Mouse (Mus musculus) limb, embryonic 10.5 days (tissue): ENCODE results near the gene Atg7. TPM values are rescaled to one million over a fixed set of nuclear protein-coding genes. Genes with fewer than 3 reads are reported as not detected.

Experiments
- DNase-seq: peaks from one replicate; pipeline ENCODE4 v3.0.0-alpha.2; 2017; ENCODE audit warnings: low spot score
- H3K27ac ChIP-seq: fragments of 300-500 bp; sonication (generic); 2 replicates; pipeline ENCODE4 v1.5.1; 2016; ENCODE audit warnings: mild to moderate bottlenecking
- H3K27me3 ChIP-seq: fragments of 300-500 bp; sonication (generic); 2 replicates; pipeline ENCODE4 v1.6.1; 2016; ENCODE audit warnings: low read depth, mild to moderate bottlenecking; ENCODE audit not compliant: poor library complexity, severe bottlenecking
- H3K36me3 ChIP-seq: fragments of 300-500 bp; sonication (generic); 2 replicates; pipeline ENCODE4 v1.6.1; 2016; ENCODE audit warnings: mild to moderate bottlenecking, moderate library complexity
- H3K4me1 ChIP-seq: fragments of 300-500 bp; sonication (generic); 2 replicates; pipeline ENCODE4 v1.6.1; 2016
- H3K4me3 ChIP-seq: fragments of 300-500 bp; sonication (generic); 2 replicates; pipeline ENCODE4 v1.5.1; 2016; ENCODE audit warnings: mild to moderate bottlenecking, moderate library complexity
- H3K9me3 ChIP-seq: fragments of 300-500 bp; sonication (generic); replicated peaks from 2 replicates; pipeline ENCODE4 v1.6.1; 2016; ENCODE audit warnings: mild to moderate bottlenecking
- WGBS: fragments of 180-500 bp; shearing (Covaris S2); methylation state at CpG from one replicate; pipeline ENCODE4 v1.1.7; 2016; 5-methylcytosine and 5-hydroxymethylcytosine counted together
- polyA plus RNA-seq: library from polyadenylated mRNA; unstranded; fragments of >200 nt; fragmentation: Nextera tagmentation; extraction: Ambion mirVana; gene quantifications from 2 replicates; pipeline ENCODE4 v1.2.1, GENCODE M21; 2016

Atg7 gene
- polyA plus RNA-seq, 1 experiment from 2014 or later: 21.0 TPM

DNA sequence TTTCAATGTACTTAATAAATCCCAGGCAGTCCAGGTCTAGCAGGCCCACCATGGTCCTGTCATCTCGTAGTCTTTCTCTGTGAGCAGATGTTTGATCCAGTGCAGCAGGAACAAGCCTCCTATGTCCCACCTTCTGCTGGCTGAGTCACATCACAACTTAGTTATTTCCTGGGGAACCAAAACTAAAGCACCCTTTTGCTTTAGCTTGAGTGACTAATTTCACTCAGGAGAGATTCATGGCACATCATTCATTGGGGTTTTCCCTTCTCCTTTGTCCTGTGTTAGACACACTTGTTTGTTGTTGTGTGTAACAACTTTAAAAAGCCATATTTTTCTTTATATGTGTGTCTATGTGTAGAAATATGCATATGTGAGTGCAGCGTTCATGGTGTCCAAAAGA, 200.0 kb downstream of the Atg7 start:
- WGBS: 90% methylated on average over 2 of the region's 2 CpGs
- H3K36me3 ChIP-seq: no peaks in the 10 kb centered on the region
- DNase-seq: no peak
- H3K4me3 ChIP-seq: no peak overlapping the region
- H3K27me3 ChIP-seq: no peaks in the 10 kb centered on the region
- H3K27ac ChIP-seq: no peak overlapping the region
- no peaks in the 10 kb centered on the region for H3K9me3 ChIP-seq
- peaks cover 64% of the 10 kb centered on the region for H3K4me1 ChIP-seq

DNA sequence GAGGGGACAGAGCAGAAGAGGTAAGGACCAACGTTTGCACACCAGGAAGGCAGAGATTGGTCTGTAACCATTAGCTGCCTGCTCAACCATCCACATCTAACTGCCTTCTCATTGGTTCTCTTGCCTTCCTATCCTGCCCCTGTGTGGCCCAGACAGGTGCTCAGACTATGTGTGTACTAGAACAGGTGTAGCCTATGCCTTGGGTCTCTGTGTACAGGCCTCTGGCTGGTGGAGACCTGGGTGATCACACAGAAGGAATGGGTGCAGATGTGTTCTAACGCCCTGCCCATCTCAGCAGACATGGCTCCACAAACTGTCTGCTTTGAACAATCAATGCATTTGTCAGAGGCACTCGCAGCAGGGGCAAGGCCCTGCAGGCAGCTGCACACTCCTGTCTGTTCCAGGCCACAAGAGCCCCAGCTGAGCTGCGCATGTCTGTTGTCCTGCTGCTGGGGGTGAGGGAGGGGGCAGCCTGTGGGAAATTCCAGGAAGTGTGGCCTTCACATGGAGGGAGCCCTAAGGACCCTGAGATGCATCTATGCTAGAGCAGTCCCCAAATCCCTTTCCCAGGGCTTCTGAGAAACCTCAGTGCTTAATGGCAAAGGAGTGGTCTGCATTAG, 203.4 kb downstream of the Atg7 start:
- Histone ChIP-seq H3K4me1 (peaks cover 72% of the 10 kb centered on the region), H3K27me3 (no peaks in the 10 kb centered on the region), H3K36me3 (no peaks in the 10 kb centered on the region), H3K4me3 (no peak overlapping the region), H3K27ac (peak overlapping the region; percentile 3; the same call in 1 of the 2 replicates), H3K9me3 (no peaks in the 10 kb centered on the region)
- no peak for DNase-seq
- WGBS: 32% methylated on average over 4 of the region's 4 CpGs

DNA sequence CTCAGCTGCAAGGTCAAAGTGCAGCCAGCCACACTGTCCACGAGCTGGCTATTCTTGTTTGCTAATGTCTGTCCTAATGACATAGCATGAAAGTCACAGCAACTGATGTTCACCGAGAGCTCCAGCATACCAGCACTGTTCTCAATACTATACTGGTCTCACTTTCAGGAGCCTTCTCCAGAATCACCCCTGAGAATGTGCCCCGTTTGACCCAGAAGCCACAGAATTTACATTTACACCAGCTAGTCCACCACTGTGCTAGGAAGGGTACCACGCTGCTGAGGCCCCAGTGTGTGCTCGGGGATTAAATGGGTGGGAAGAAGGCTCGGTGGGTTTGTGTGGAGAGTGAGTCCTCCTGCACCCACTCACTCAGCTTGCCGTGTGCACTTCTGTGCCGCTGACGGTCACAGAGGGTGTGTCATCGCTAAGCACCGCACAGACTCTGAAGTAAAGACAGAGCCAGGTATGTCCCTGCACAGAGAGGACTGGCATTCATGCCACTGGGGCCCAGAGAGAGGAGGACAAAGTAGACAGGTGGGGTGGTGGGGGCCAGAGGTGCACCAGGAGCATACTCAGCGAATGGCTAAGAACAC, 204.8 kb downstream of the Atg7 start:
- Histone ChIP-seq H3K27ac (peak overlapping the region; percentile 32), H3K4me3 (no peak overlapping the region), H3K27me3 (no peaks in the 10 kb centered on the region), H3K4me1 (peaks cover 72% of the 10 kb centered on the region), H3K9me3 (no peaks in the 10 kb centered on the region), H3K36me3 (no peaks in the 10 kb centered on the region)
- DNase-seq: no peak
- 84% methylated on average over 12 of the region's 12 CpGs for WGBS

DNA sequence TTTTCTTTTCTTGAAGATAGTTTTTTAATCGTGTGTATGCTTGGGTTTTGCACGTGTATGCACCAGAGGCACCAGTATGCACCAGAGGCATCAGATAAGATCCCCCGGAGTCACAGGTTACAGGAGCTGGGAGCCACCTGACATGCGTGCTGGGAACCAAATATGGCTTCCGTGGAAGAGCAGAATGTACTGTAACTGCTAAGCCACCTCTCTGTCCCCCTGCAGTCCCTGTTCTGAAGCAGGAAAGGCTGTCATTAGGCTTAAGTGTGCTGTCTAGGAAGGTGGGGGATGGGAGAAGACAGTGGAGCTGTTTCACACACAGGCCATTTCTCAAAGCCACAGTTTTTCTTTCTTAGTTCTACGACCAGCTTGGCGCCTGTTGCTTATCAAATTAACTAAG, 205.9 kb downstream of the Atg7 start:
- no peak overlapping the region for H3K4me3 ChIP-seq
- H3K9me3 ChIP-seq: no peaks in the 10 kb centered on the region
- 59% methylated on average over 7 of the region's 7 CpGs for WGBS

DNA sequence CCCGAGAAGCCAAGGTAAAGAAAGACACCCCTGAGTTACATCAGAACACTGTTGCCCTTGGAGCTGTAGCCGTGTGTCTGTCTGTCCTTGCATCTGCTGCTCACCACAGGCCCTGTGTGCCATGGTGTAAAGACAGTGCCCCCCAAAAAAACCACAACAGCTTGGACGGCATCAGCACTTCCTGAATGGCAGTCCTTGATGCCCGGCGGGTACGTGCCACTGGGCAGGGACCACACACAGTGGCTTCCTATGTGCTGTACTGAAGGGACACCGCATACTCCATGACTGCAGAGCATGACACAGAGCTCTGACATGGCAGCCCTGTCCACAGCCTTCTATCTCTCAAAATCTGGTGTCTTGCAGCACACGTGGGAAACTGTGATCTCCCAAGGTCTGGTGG, 206.9 kb downstream of the Atg7 start:
- Histone ChIP-seq H3K36me3 (no peaks in the 10 kb centered on the region), H3K27me3 (no peaks in the 10 kb centered on the region), H3K27ac (peak overlapping the region; percentile 77), H3K4me3 (no peak overlapping the region), H3K4me1 (peaks cover 92% of the 10 kb centered on the region), H3K9me3 (no peaks in the 10 kb centered on the region)
- DNase-seq: no peak
- 89% methylated on average over 8 of the region's 8 CpGs for WGBS

More for the DNA sequence above, 205.9 kb downstream of the Atg7 start:
- H3K4me1 ChIP-seq: peaks cover 82% of the 10 kb centered on the region
- H3K27me3 ChIP-seq: no peaks in the 10 kb centered on the region
- no peaks in the 10 kb centered on the region for H3K36me3 ChIP-seq
- H3K27ac ChIP-seq: peak overlapping the region; percentile 77; the same call in 1 of the 2 replicates
- no peak for DNase-seq

DNA sequence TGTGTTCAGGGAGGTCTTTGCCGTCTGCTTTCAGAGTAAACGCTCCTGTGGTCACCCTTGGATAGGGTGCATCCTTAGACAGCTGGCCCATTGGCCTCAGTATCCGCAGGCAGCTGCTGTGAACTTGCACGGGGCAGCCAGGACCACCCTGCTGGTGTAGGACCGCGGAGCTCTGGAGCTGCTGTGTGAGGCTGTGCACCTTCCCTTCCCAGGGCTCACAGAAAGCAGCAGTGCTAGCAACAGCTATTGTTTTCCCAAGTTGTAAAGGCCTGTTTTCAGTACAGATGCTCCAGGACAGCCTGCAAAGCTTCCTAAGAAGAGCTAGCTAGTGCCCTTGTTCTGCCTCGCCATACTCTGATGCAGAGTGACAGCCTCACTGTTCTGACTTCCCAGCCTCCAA, 208.8 kb downstream of the Atg7 start:
- H3K27ac ChIP-seq: peak overlapping the region; percentile 77
- H3K4me3 ChIP-seq: no peak overlapping the region
- no peaks in the 10 kb centered on the region for H3K9me3 ChIP-seq
- peaks cover 99% of the 10 kb centered on the region for H3K4me1 ChIP-seq
- WGBS: 64% methylated on average over 7 of the region's 7 CpGs
- DNase-seq: no peak
- no peaks in the 10 kb centered on the region for H3K27me3 ChIP-seq
- no peaks in the 10 kb centered on the region for H3K36me3 ChIP-seq

DNA sequence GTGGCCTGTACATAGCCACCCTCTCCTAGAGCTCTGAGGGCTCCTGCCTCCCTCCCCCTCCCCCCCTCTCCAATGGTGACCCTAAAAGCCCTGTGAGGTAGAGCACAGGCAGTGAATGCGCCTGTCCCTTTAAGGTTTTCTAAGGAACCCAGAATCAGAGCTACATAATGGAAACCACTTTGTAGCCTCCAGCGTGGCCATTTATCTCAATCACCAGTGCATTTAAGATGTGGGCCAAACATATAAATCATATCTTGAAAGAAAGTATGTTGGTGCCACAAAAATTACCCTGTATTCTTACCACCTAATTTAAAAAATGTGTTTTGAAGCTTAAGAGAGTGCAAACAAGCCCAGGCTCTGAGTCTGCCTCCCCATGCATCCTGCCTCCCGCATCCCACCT, 209.8 kb downstream of the Atg7 start:
- 20% methylated on average over 3 of the region's 3 CpGs for WGBS
- Histone ChIP-seq H3K27me3 (no peaks in the 10 kb centered on the region), H3K4me3 (no peak overlapping the region), H3K9me3 (no peaks in the 10 kb centered on the region), H3K27ac (peak overlapping the region; percentile 77), H3K36me3 (no peaks in the 10 kb centered on the region), H3K4me1 (peaks cover 97% of the 10 kb centered on the region)
- no peak for DNase-seq

DNA sequence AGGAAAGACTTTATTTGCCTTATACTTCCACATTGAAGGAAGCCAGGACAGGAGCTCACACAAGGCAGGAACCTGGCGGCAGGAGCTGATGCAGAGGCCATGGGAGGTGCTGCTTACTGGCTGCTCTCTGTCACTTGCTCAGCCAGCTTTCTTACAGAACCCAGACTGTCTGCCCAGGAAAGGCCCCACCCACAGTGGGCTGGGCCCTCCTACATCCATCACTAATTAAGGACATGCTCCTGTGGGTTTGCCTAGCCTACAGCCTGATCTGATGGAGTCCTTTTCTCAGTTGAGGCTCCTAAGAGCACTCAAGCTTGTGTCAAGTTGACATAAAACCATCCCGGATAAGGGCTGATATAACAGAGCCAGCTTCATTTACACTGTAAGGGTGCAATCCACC, 211.5 kb downstream of the Atg7 start:
- Histone ChIP-seq H3K27ac (peak overlapping the region; percentile 77; the same call in 1 of the 2 replicates), H3K9me3 (no peaks in the 10 kb centered on the region), H3K4me3 (no peak overlapping the region), H3K27me3 (no peaks in the 10 kb centered on the region), H3K4me1 (peaks cover 84% of the 10 kb centered on the region), H3K36me3 (peaks cover 12% of the 10 kb centered on the region)
- WGBS: 54% methylated on average over 2 of the region's 2 CpGs
- DNase-seq: no peak

DNA sequence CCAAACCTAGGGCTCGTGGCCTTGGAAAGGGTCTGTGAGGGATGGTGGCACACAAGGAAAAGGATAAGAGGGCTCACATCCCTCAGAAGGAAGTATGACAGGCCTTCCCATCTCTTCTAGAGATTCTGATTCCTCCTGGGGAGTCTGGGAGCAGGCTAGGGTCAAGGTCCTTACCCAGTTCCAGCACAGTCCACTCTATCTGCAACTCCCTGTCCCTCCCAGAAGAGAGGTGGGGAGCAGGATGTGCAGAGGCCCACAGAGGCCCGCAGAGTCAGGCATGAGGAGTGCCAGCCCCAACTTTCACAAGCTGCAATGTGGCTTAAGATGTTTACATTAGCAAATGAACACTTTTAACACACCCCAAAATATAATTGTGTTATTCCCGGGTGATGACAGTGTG, 212.7 kb downstream of the Atg7 start:
- H3K27ac ChIP-seq: peak overlapping the region; percentile 63

DNA sequence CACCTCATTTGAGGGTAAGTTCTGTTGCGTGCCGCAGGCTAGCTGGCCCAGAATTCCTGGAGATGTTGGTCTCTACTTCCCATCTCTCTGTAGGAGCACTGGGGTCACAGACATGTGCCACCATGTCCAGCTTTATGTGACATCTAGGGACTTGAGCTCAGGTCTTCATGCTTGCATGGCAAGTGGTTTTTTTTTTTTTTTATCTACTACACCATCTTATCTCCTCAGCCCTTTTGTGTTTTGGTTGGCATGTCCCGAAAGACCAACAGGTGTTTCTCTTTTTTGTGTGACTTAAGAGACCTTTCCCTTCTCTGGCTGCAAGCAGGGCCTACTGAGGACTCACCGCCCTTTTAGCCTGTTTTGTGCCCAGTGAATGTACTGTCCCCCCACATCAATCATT, 213.6 kb downstream of the Atg7 start:
- H3K4me3 ChIP-seq: no peak overlapping the region
- peaks cover 64% of the 10 kb centered on the region for H3K4me1 ChIP-seq
- 75% methylated on average over 4 of the region's 4 CpGs for WGBS
- no peak for DNase-seq
- peak overlapping the region; percentile 63; the same call in 1 of the 2 replicates for H3K27ac ChIP-seq
- peaks cover 32% of the 10 kb centered on the region for H3K36me3 ChIP-seq
- no peaks in the 10 kb centered on the region for H3K9me3 ChIP-seq
- no peaks in the 10 kb centered on the region for H3K27me3 ChIP-seq

More for the DNA sequence above, 212.7 kb downstream of the Atg7 start:
- WGBS: 65% methylated on average over 3 of the region's 3 CpGs
- DNase-seq: no peak
- H3K4me1 ChIP-seq: peaks cover 72% of the 10 kb centered on the region
- no peak overlapping the region for H3K4me3 ChIP-seq
- no peaks in the 10 kb centered on the region for H3K9me3 ChIP-seq
- no peaks in the 10 kb centered on the region for H3K27me3 ChIP-seq
- H3K36me3 ChIP-seq: peaks cover 23% of the 10 kb centered on the region

DNA sequence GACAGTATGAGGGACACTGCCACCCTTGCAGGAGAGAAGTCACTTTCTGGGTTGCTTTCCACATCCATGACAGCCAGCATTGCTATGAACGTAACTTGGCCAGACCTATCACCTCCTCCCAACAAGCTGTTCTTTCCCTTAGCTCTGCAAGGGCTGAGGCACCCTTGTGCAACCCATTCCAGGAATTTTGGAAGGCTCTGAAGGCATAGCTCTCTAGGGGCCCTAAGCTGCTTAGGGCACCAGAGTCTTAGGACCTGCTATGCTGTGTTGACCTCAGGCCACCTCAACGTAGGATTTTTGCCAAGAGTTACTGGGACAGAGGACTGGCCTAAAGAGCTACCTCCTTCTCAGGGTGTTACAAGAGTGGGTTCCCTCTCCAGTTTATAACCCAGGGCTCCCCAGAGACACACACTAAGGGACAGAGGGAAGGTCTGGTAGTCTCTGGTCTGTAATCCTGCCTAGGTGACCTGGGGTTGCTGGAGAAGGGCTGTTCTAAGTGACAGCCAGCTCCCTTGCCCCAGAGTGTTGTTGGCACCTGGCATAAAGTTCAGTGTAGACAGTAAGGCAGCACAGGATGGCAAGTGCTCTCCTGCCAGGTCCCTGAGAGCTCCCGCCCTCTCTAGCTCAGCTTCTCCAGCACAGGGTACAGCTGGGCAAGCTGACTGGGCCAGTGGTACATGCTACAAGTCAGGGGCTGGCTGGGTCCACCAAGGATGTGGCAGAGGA, 215.3 kb downstream of the Atg7 start:
- H3K27ac ChIP-seq: peak overlapping the region; percentile 53; the same call in 1 of the 2 replicates
- no peak for DNase-seq
- peaks cover 48% of the 10 kb centered on the region for H3K36me3 ChIP-seq
- 81% methylated on average over 3 of the region's 3 CpGs for WGBS
- H3K4me1 ChIP-seq: peaks cover 47% of the 10 kb centered on the region
- no peaks in the 10 kb centered on the region for H3K9me3 ChIP-seq
- no peaks in the 10 kb centered on the region for H3K27me3 ChIP-seq
- H3K4me3 ChIP-seq: no peak overlapping the region

DNA sequence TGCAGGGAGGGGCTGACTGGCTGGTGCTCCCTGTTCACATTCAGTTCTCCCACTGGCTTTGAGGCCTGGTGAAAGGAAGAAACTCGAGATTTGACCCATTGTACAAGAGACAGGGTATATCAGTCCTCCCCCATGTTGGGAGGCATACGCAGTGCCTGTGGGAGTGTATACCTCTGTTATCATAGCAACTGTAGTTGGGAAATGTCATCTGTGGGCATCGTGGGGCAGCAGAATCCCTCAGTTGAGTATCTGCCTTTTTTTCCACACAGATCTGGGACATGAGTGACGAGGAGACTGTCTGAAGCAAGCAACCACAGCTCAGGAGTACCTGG, 215.8 kb downstream of the Atg7 start:
- Histone ChIP-seq H3K4me3 (no peak overlapping the region), H3K9me3 (no peaks in the 10 kb centered on the region), H3K36me3 (peaks cover 54% of the 10 kb centered on the region), H3K4me1 (peaks cover 42% of the 10 kb centered on the region), H3K27ac (no peak overlapping the region; the same call in 1 of the 2 replicates), H3K27me3 (no peaks in the 10 kb centered on the region)
- DNase-seq: no peak
- 86% methylated on average over 4 of the region's 4 CpGs for WGBS
